Mouse (Mus musculus) ES-Bruce4 (cell line): Measurements from ENCODE around the gene Ehmt1.

Experiments used
- CTCF ChIP-seq: IDR thresholded peaks from one replicate; pipeline ENCODE4 v1.8.1; 2011; ENCODE audit warnings: low read depth, low read length
- EP300 ChIP-seq: IDR thresholded peaks from 2 replicates; pipeline ENCODE4 v1.6.1; 2011; ENCODE audit warnings: low read depth, low read length; ENCODE audit not compliant: insufficient read depth
- POLR2A ChIP-seq: IDR thresholded peaks from one replicate; pipeline ENCODE4 v1.8.1; 2011; ENCODE audit warnings: low read length; ENCODE audit not compliant: insufficient read depth

GRCm38 (mm10) chr2:24905653-24906155 lies 13.7 kb downstream of the Ehmt1 start:
- TF ChIP-seq EP300 (no peak), POLR2A (no peak), CTCF (no peak)
